Mouse (Mus musculus): ENCODE results near the gene Emc9. TPM values are rescaled to one million over a fixed set of nuclear protein-coding genes. Genes with fewer than 3 reads are reported as not detected.

Gene Emc9
- polyA plus RNA-seq, 1 experiment = 5.8 TPM

GRCm38 (mm10) chr14:55579511-55580496 lies 5.3 kb downstream of the Emc9 start:
- H3K4me1 ChIP-seq (ENCODE audit: control insufficient read depth, insufficient read depth, low read length) = peaks cover 26% of the 10 kb centered on the region
- no peaks in the 10 kb centered on the region for H3K36me3 ChIP-seq (ENCODE audit: control insufficient read depth, insufficient read depth, low read length)
- no peak for TF ChIP-seq POLR2A (IDR thresholded peaks at IDR 0.05; ENCODE audit: control insufficient read depth, low read depth, low read length)
- TF ChIP-seq CTCF (IDR thresholded peaks at IDR 0.05; ENCODE audit: control insufficient read depth, insufficient read depth, insufficient replicate concordance, low read depth, low read length) = no peak
- H3K4me3 ChIP-seq (ENCODE audit: control insufficient read depth, low read depth, low read length) = no peak overlapping the region
- no peak overlapping the region for H3K27ac ChIP-seq (ENCODE audit: control insufficient read depth, insufficient read depth, low read depth, low read length)
- no peaks in the 10 kb centered on the region for H3K27me3 ChIP-seq (ENCODE audit: control insufficient read depth, insufficient read depth, low read length)

- Histone ChIP-seq H3K27ac (ENCODE audit: control insufficient read depth, insufficient read depth, low read depth, low read length) (peak overlapping the region; percentile 34), H3K4me1 (ENCODE audit: control insufficient read depth, insufficient read depth, low read length) (peaks cover 23% of the 10 kb centered on the region), H3K36me3 (ENCODE audit: control insufficient read depth, insufficient read depth, low read length) (no peaks in the 10 kb centered on the region), H3K4me3 (ENCODE audit: control insufficient read depth, low read depth, low read length) (peak overlapping the region; percentile 67), H3K27me3 (ENCODE audit: control insufficient read depth, insufficient read depth, low read length) (no peaks in the 10 kb centered on the region)
- TF ChIP-seq POLR2A (IDR thresholded peaks at IDR 0.05; ENCODE audit: control insufficient read depth, low read depth, low read length) = no peak
- no peak for TF ChIP-seq CTCF (IDR thresholded peaks at IDR 0.05; ENCODE audit: control insufficient read depth, insufficient read depth, insufficient replicate concordance, low read depth, low read length)
Observed at GRCm38 (mm10) chr14:55578668-55579269, 6.3 kb downstream of the Emc9 start.

DNA sequence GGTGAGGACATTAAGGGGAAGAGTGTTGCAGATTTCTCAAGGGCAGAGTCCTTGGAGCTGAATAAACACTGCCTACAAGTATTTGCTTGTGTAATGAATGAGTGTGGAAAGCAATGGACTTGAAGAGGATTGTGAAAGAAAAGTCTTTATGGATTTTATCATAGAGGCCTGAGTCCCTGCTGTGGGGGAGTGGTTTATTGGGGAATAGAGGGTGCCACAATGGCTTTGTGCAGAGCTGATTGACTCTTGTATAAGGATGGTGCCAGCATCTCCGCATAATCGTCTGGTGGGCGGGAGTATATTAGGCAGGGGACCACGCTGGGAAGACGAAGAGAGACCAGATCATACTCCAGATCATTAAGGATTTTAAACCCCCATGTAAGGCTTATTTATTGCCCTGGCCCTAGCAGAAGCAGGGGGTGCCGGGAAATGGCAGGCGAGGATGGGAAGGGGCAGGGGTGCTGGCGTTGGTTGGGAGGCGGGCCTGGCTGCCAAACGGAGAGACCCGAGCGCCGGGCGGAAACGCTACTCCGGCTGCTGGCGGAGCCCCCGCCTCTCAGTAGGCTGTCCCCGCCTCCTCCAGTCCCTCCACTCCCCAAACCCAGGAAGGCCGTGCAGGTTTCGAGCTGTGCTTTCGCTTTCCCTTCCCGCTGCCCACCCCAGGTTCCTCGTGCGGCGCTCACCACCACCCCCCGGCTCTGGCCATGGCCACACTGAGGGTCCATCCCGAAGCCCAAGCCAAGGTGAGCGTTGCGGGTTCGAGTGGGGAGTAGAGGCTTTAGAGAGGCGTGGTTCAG lies 7.0 kb downstream of the Emc9 start, which contains the start of gene Psme1:
Gene Psme1, plus strand, starts transcription at position 253 of the 797 bp plus-strand sequence.
- TF ChIP-seq POLR2A (IDR thresholded peaks at IDR 0.05; ENCODE audit: control insufficient read depth, low read depth, low read length) = peak; percentile 56
- TF ChIP-seq CTCF (IDR thresholded peaks at IDR 0.05; ENCODE audit: control insufficient read depth, insufficient read depth, insufficient replicate concordance, low read depth, low read length) = no peak
- Histone ChIP-seq H3K27me3 (ENCODE audit: control insufficient read depth, insufficient read depth, low read length) (no peaks in the 10 kb centered on the region), H3K4me1 (ENCODE audit: control insufficient read depth, insufficient read depth, low read length) (peaks cover 23% of the 10 kb centered on the region), H3K4me3 (ENCODE audit: control insufficient read depth, low read depth, low read length) (peak within 1 kb of the TSS; percentile 67), H3K27ac (ENCODE audit: control insufficient read depth, insufficient read depth, low read depth, low read length) (peak within 1 kb of the TSS; percentile 34), H3K36me3 (ENCODE audit: control insufficient read depth, insufficient read depth, low read length) (no peaks in the 10 kb centered on the region)

DNA sequence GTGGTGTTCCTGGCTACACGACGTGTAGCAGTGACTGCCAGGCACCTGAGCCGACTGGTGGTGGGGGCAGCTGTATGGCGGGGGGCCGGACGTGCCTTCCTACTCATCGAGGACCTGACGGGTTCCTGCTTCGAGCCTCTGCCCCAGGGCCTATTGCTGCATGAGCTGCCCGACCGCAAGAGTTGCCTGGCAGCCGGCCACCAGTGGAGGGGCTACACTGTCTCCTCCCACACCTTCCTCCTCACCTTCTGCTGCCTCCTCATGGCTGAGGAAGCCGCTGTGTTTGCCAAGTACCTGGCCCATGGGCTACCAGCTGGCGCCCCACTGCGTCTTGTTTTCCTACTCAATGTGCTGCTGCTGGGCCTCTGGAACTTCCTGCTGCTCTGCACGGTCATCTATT lies 8.7 kb downstream of the Emc9 start:
- no peak for TF ChIP-seq CTCF (IDR thresholded peaks at IDR 0.05; ENCODE audit: control insufficient read depth, insufficient read depth, insufficient replicate concordance, low read depth, low read length)
- TF ChIP-seq POLR2A (IDR thresholded peaks at IDR 0.05; ENCODE audit: control insufficient read depth, low read depth, low read length) = no peak
- Histone ChIP-seq H3K27ac (ENCODE audit: control insufficient read depth, insufficient read depth, low read depth, low read length) (no peak overlapping the region), H3K27me3 (ENCODE audit: control insufficient read depth, insufficient read depth, low read length) (no peaks in the 10 kb centered on the region), H3K36me3 (ENCODE audit: control insufficient read depth, insufficient read depth, low read length) (no peaks in the 10 kb centered on the region), H3K4me1 (ENCODE audit: control insufficient read depth, insufficient read depth, low read length) (peaks cover 23% of the 10 kb centered on the region), H3K4me3 (ENCODE audit: control insufficient read depth, low read depth, low read length) (peak overlapping the region; percentile 30)

DNA sequence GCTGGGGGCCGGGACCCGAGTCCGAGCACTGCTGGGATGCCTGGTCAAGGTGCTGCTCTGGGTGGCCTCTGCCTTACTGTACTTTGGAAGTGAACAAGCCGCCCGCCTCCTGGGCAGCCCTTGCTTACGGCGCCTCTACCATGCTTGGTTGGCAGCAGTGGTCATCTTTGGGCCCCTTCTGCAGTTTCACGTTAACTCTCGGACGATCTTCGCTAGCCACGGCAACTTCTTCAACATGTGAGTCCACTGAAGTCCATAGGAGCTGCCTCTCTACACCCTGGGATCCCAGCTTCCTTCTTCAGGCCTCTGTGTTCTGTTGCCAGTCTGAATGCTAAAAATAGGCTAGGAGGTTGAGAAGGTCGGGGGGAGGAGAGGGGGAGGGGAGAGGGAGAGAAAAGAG lies 9.4 kb downstream of the Emc9 start:
- Histone ChIP-seq H3K4me1 (ENCODE audit: control insufficient read depth, insufficient read depth, low read length) (peaks cover 23% of the 10 kb centered on the region), H3K27me3 (ENCODE audit: control insufficient read depth, insufficient read depth, low read length) (no peaks in the 10 kb centered on the region), H3K36me3 (ENCODE audit: control insufficient read depth, insufficient read depth, low read length) (no peaks in the 10 kb centered on the region), H3K4me3 (ENCODE audit: control insufficient read depth, low read depth, low read length) (peak overlapping the region; percentile 75), H3K27ac (ENCODE audit: control insufficient read depth, insufficient read depth, low read depth, low read length) (peak overlapping the region; percentile 68)
- no peak for TF ChIP-seq POLR2A (IDR thresholded peaks at IDR 0.05; ENCODE audit: control insufficient read depth, low read depth, low read length)
- no peak for TF ChIP-seq CTCF (IDR thresholded peaks at IDR 0.05; ENCODE audit: control insufficient read depth, insufficient read depth, insufficient replicate concordance, low read depth, low read length)

DNA sequence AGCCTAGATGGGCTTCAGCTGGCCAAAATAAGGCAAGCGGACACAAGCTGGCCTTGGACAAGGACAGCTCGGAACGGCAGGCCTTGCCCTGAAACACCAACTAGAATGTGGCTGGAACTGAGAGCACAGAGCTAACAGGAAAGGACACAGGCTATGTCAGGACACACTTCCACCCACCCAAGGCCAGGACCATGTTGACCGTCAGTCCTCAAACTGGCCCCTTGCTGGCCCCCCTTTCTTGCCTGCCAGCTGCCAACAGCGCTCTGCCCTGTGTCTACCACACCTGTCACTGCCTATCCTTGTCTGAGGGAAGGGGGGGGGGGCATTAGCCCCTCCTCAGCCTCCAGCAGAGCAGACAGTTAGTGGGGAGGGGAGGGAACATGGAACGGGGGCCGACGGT lies 9.8 kb downstream of the Emc9 start, which contains the start of gene Fitm1:
Gene Fitm1, plus strand, starts transcription at position 316 of the 400 bp plus-strand sequence.
- Histone ChIP-seq H3K36me3 (ENCODE audit: control insufficient read depth, insufficient read depth, low read length) (no peaks in the 10 kb centered on the region), H3K27ac (ENCODE audit: control insufficient read depth, insufficient read depth, low read depth, low read length) (peak within 1 kb of the TSS; percentile 68), H3K27me3 (ENCODE audit: control insufficient read depth, insufficient read depth, low read length) (no peaks in the 10 kb centered on the region), H3K4me3 (ENCODE audit: control insufficient read depth, low read depth, low read length) (peak within 1 kb of the TSS; percentile 75), H3K4me1 (ENCODE audit: control insufficient read depth, insufficient read depth, low read length) (peaks cover 23% of the 10 kb centered on the region)
- TF ChIP-seq CTCF (IDR thresholded peaks at IDR 0.05; ENCODE audit: control insufficient read depth, insufficient read depth, insufficient replicate concordance, low read depth, low read length) = no peak
- no peak for TF ChIP-seq POLR2A (IDR thresholded peaks at IDR 0.05; ENCODE audit: control insufficient read depth, low read depth, low read length)

Data from testis, adult 2 months (tissue).